Mouse (Mus musculus): ENCODE measurements around the gene Ate1. TPM values are rescaled to one million over a fixed set of nuclear protein-coding genes. Genes with fewer than 3 reads are reported as not detected.

Gene Ate1
- polyA plus RNA-seq, 1 experiment from 2014 or later, result 69.5 TPM

GRCm38 (mm10) chr7:130558592-130558991 lies 38.4 kb upstream of the Ate1 start:
- no peaks in the 10 kb centered on the region for H3K27me3 ChIP-seq (replicated peaks; ENCODE audit: insufficient read depth, low read length)
- no peaks in the 10 kb centered on the region for H3K4me1 ChIP-seq (ENCODE audit: insufficient read depth, low read depth, low read length)
- TF ChIP-seq EP300 (IDR thresholded peaks at IDR 0.05), result no peak
- TF ChIP-seq CTCF (IDR thresholded peaks at IDR 0.05), result no peak
- no peak overlapping the region for H3K4me2 ChIP-seq (replicated peaks; ENCODE audit: low read depth, low read length)
- H3K9me3 ChIP-seq (ENCODE audit: low read length), result no peaks in the 10 kb centered on the region
- no peak overlapping the region for H3K4me3 ChIP-seq (ENCODE audit: low read depth, low read length)
- no peak overlapping the region for H3K9ac ChIP-seq (replicated peaks; ENCODE audit: low read depth)
- DNase-seq (ENCODE audit: low spot score) (peak; percentile 61), ATAC-seq (peak; percentile 72)
- H3K27ac ChIP-seq (ENCODE audit: low read length), result peak overlapping the region; percentile 16; the same call in 1 of the 2 replicates
- 59% methylated on average over 4 of the region's 4 CpGs for WGBS
- no peaks in the 10 kb centered on the region for H3K36me3 ChIP-seq (ENCODE audit: insufficient read depth, low read length)

GRCm38 (mm10) chr7:130555597-130555996 lies 35.4 kb upstream of the Ate1 start:
- whole genome bisulfite sequencing, result 51% methylated on average over 5 of the region's 5 CpGs
- H3K9me3 ChIP-seq (ENCODE audit: low read length), result no peaks in the 10 kb centered on the region
- 0 out of 2 replicates have a peak overlapping the region, but pooled peaks have one; percentile 8 for H3K27ac ChIP-seq (ENCODE audit: low read length)

GRCm38 (mm10) chr7:130553321-130553720 lies 33.2 kb upstream of the Ate1 start:
- no peaks in the 10 kb centered on the region for H3K27me3 ChIP-seq (replicated peaks; ENCODE audit: insufficient read depth, low read length)
- no peaks in the 10 kb centered on the region for H3K4me1 ChIP-seq (ENCODE audit: insufficient read depth, low read depth, low read length)
- H3K9ac ChIP-seq (replicated peaks; ENCODE audit: low read depth), result no peak overlapping the region
- no peaks in the 10 kb centered on the region for H3K9me3 ChIP-seq (ENCODE audit: low read length)
- WGBS, result 73% methylated on average over 4 of the region's 4 CpGs
- no peak overlapping the region for H3K4me3 ChIP-seq (ENCODE audit: low read depth, low read length)
- H3K27ac ChIP-seq (ENCODE audit: low read length), result no peak overlapping the region
- TF ChIP-seq EP300 (IDR thresholded peaks at IDR 0.05), result no peak
- TF ChIP-seq CTCF (IDR thresholded peaks at IDR 0.05), result no peak
- no peak overlapping the region for H3K4me2 ChIP-seq (replicated peaks; ENCODE audit: low read depth, low read length)
- H3K36me3 ChIP-seq (ENCODE audit: insufficient read depth, low read length), result no peaks in the 10 kb centered on the region
- ATAC-seq, result no peak
- DNase-seq (ENCODE audit: low spot score), result no peak

More at GRCm38 (mm10) chr7:130555597-130555996, 35.4 kb upstream of the Ate1 start:
- Histone ChIP-seq H3K4me1 (ENCODE audit: insufficient read depth, low read depth, low read length) (no peaks in the 10 kb centered on the region), H3K4me2 (replicated peaks; ENCODE audit: low read depth, low read length) (no peak overlapping the region), H3K4me3 (ENCODE audit: low read depth, low read length) (no peak overlapping the region), H3K27me3 (replicated peaks; ENCODE audit: insufficient read depth, low read length) (no peaks in the 10 kb centered on the region), H3K9ac (replicated peaks; ENCODE audit: low read depth) (no peak overlapping the region), H3K36me3 (ENCODE audit: insufficient read depth, low read length) (no peaks in the 10 kb centered on the region)
- no peak for ATAC-seq
- TF ChIP-seq EP300 (IDR thresholded peaks at IDR 0.05), result no peak
- TF ChIP-seq CTCF (IDR thresholded peaks at IDR 0.05), result no peak
- DNase-seq (ENCODE audit: low spot score), result no peak

- Histone ChIP-seq H3K4me1 (ENCODE audit: insufficient read depth, low read depth, low read length) (no peaks in the 10 kb centered on the region), H3K27me3 (replicated peaks; ENCODE audit: insufficient read depth, low read length) (no peaks in the 10 kb centered on the region), H3K9ac (replicated peaks; ENCODE audit: low read depth) (no peak overlapping the region), H3K36me3 (ENCODE audit: insufficient read depth, low read length) (no peaks in the 10 kb centered on the region), H3K9me3 (ENCODE audit: low read length) (no peaks in the 10 kb centered on the region), H3K4me2 (replicated peaks; ENCODE audit: low read depth, low read length) (no peak overlapping the region), H3K4me3 (ENCODE audit: low read depth, low read length) (no peak overlapping the region), H3K27ac (ENCODE audit: low read length) (peak overlapping the region; percentile 57)
- peak; percentile 44 for DNase-seq (ENCODE audit: low spot score)
- TF ChIP-seq EP300 (IDR thresholded peaks at IDR 0.05), result no peak
- no peak for TF ChIP-seq CTCF (IDR thresholded peaks at IDR 0.05)
- ATAC-seq, result peak; percentile 47
- WGBS, result 40% methylated on average over 5 of the region's 5 CpGs
Measured at GRCm38 (mm10) chr7:130552780-130553179, 32.6 kb upstream of the Ate1 start.

- DNase-seq (ENCODE audit: low spot score) (no peak), ATAC-seq (no peak)
- H3K27me3 ChIP-seq (replicated peaks; ENCODE audit: insufficient read depth, low read length), result no peaks in the 10 kb centered on the region
- H3K4me3 ChIP-seq (ENCODE audit: low read depth, low read length), result peak overlapping the region; percentile 96; the same call in 1 of the 2 replicates
- peak overlapping the region; percentile 99; the same call in 1 of the 2 replicates for H3K27ac ChIP-seq (ENCODE audit: low read length)
- peaks cover 2% of the 10 kb centered on the region; the same call in 1 of the 2 replicates for H3K4me1 ChIP-seq (ENCODE audit: insufficient read depth, low read depth, low read length)
- H3K36me3 ChIP-seq (ENCODE audit: insufficient read depth, low read length), result 0 out of 2 replicates have a peak, but pooled peaks cover 4% of the 10 kb centered on the region
- H3K4me2 ChIP-seq (replicated peaks; ENCODE audit: low read depth, low read length), result no peak overlapping the region
- TF ChIP-seq CTCF (IDR thresholded peaks at IDR 0.05) (no peak), EP300 (IDR thresholded peaks at IDR 0.05) (no peak)
- WGBS, result 77% methylated on average over 12 of the region's 12 CpGs
- no peaks in the 10 kb centered on the region for H3K9me3 ChIP-seq (ENCODE audit: low read length)
- H3K9ac ChIP-seq (replicated peaks; ENCODE audit: low read depth), result no peak overlapping the region
Measured at GRCm38 (mm10) chr7:130547635-130548175, 27.5 kb upstream of the Ate1 start.

- Histone ChIP-seq H3K9ac (replicated peaks; ENCODE audit: low read depth) (peak overlapping the region; percentile 98), H3K27ac (ENCODE audit: low read length) (peak overlapping the region; percentile 99), H3K4me1 (ENCODE audit: insufficient read depth, low read depth, low read length) (peaks cover 2% of the 10 kb centered on the region; the same call in 1 of the 2 replicates), H3K27me3 (replicated peaks; ENCODE audit: insufficient read depth, low read length) (no peaks in the 10 kb centered on the region), H3K36me3 (ENCODE audit: insufficient read depth, low read length) (0 out of 2 replicates have a peak, but pooled peaks cover 4% of the 10 kb centered on the region), H3K4me2 (replicated peaks; ENCODE audit: low read depth, low read length) (peak overlapping the region; percentile 68), H3K4me3 (ENCODE audit: low read depth, low read length) (peak overlapping the region; percentile 96), H3K9me3 (ENCODE audit: low read length) (no peaks in the 10 kb centered on the region)
- TF ChIP-seq EP300 (IDR thresholded peaks at IDR 0.05), result no peak
- peak; percentile 90 for TF ChIP-seq CTCF (IDR thresholded peaks at IDR 0.05)
- peak; percentile 97 for ATAC-seq
- peak; percentile 94 for DNase-seq (ENCODE audit: low spot score)
- WGBS, result under 1% methylated on average over 84 of the region's 84 CpGs
Measured at GRCm38 (mm10) chr7:130546791-130547484, 26.8 kb upstream of the Ate1 start.
